Mouse (Mus musculus): Measurements from ENCODE around the gene Tll2. TPM values are rescaled to one million over a fixed set of nuclear protein-coding genes. Genes with fewer than 3 reads are reported as not detected.
A peak's percentile ranks its signal among the peaks of the same experiment; 100 is the strongest.

Gene Tll2
- polyA plus RNA-seq, 1 experiment from 2014 or later, result 0.18 TPM

GRCm38 (mm10) chr19:41208326-41208725 is 1.7 kb upstream of the Tll2 start:
- Histone ChIP-seq H3K9ac (ENCODE audit: low read length) (no peak overlapping the region), H3K4me3 (ENCODE audit: control insufficient read depth in 1 of 2, insufficient read depth in 1 of 2, low read depth in 1 of 2, low read length in 2 of 2) (no peak overlapping the region), H3K4me2 (ENCODE audit: low read length) (no peak overlapping the region), H3K36me3 (ENCODE audit: control insufficient read depth, insufficient read depth, low read length) (peaks cover 21% of the 10 kb centered on the region), H3K27ac (replicated peaks in 1 of 2; ENCODE audit: control insufficient read depth in 1 of 2, insufficient read depth in 1 of 2, low read depth in 2 of 2, low read length in 2 of 2) (no peak overlapping the region), H3K4me1 (ENCODE audit: control insufficient read depth in 2 of 2, insufficient read depth in 2 of 2, low read length in 2 of 2) (peaks cover 7 to 15% of the 10 kb centered on the region in 2 experiments), H3K9me3 (ENCODE audit: control insufficient read depth, low read length) (no peaks in the 10 kb centered on the region), H3K27me3 (ENCODE audit: control insufficient read depth, insufficient read depth, low read length) (peaks cover 36% of the 10 kb centered on the region)
- 23% methylated on average over 7 of the region's 7 CpGs for WGBS
- ATAC-seq (ENCODE audit: insufficient number of reproducible peaks, insufficient read depth, low FRiP score, low read depth), result no peak

- ATAC-seq (ENCODE audit: insufficient number of reproducible peaks, insufficient read depth, low FRiP score, low read depth), result no peak
- H3K27me3 ChIP-seq (ENCODE audit: control insufficient read depth, insufficient read depth, low read length), result peaks cover 39% of the 10 kb centered on the region
- WGBS, result under 1% methylated on average over 46 of the region's 46 CpGs
These were observed 409 bp downstream of the Tll2 start for GRCm38 (mm10) chr19:41206041-41206810.

GRCm38 (mm10) chr19:41204159-41205081 is 2.2 kb downstream of the Tll2 start:
- Histone ChIP-seq H3K9ac (ENCODE audit: low read length) (no peak overlapping the region), H3K27me3 (ENCODE audit: control insufficient read depth, insufficient read depth, low read length) (peaks cover 39% of the 10 kb centered on the region), H3K36me3 (ENCODE audit: control insufficient read depth, insufficient read depth, low read length) (no peaks in the 10 kb centered on the region), H3K4me2 (ENCODE audit: low read length) (no peak overlapping the region), H3K27ac (replicated peaks in 1 of 2; ENCODE audit: control insufficient read depth in 1 of 2, insufficient read depth in 1 of 2, low read depth in 2 of 2, low read length in 2 of 2) (no peak overlapping the region), H3K4me1 (ENCODE audit: control insufficient read depth in 2 of 2, insufficient read depth in 2 of 2, low read length in 2 of 2) (peaks cover 7 to 15% of the 10 kb centered on the region in 2 experiments), H3K9me3 (ENCODE audit: control insufficient read depth, low read length) (no peaks in the 10 kb centered on the region), H3K4me3 (ENCODE audit: control insufficient read depth in 1 of 2, insufficient read depth in 1 of 2, low read depth in 1 of 2, low read length in 2 of 2) (no peak overlapping the region)
- no peak for ATAC-seq (ENCODE audit: insufficient number of reproducible peaks, insufficient read depth, low FRiP score, low read depth)
- WGBS, result 59% methylated on average over 11 of the region's 11 CpGs

More at GRCm38 (mm10) chr19:41206041-41206810, 409 bp downstream of the Tll2 start:
- Histone ChIP-seq H3K4me3 (ENCODE audit: control insufficient read depth in 1 of 2, insufficient read depth in 1 of 2, low read depth in 1 of 2, low read length in 2 of 2) (peak overlapping the region; percentile 46 to 47), H3K4me2 (ENCODE audit: low read length) (peak overlapping the region; percentile 97), H3K9me3 (ENCODE audit: control insufficient read depth, low read length) (no peaks in the 10 kb centered on the region), H3K27ac (replicated peaks in 1 of 2; ENCODE audit: control insufficient read depth in 1 of 2, insufficient read depth in 1 of 2, low read depth in 2 of 2, low read length in 2 of 2) (no peak overlapping the region), H3K36me3 (ENCODE audit: control insufficient read depth, insufficient read depth, low read length) (peaks cover 9% of the 10 kb centered on the region), H3K9ac (ENCODE audit: low read length) (peak overlapping the region; percentile 65), H3K4me1 (ENCODE audit: control insufficient read depth in 2 of 2, insufficient read depth in 2 of 2, low read length in 2 of 2) (peaks cover 7 to 15% of the 10 kb centered on the region in 2 experiments)

DNA sequence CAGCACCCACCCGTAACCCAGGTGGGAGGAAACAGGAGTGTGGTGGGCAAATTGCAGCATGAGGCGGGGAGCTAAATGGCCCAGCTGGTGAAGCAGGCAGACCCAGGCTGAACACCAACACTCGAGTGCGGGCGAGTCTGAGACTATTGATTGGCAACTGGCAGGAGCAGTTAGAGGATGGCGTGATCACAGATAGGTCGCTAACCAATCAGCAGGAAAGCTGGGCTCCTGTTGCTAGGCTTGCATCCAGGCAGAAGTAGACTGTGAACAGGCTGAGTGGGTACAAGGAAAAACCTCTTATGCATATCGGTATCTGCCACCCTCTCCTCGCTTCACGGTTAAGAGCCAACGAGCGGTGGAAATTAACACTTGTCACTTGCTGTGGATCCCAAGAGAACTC is 9.0 kb downstream of the Tll2 start:
- Histone ChIP-seq H3K4me3 (ENCODE audit: control insufficient read depth in 1 of 2, insufficient read depth in 1 of 2, low read depth in 1 of 2, low read length in 2 of 2) (no peak overlapping the region), H3K27ac (replicated peaks in 1 of 2; ENCODE audit: control insufficient read depth in 1 of 2, insufficient read depth in 1 of 2, low read depth in 2 of 2, low read length in 2 of 2) (no peak overlapping the region), H3K4me1 (ENCODE audit: control insufficient read depth in 2 of 2, insufficient read depth in 2 of 2, low read length in 2 of 2) (no peaks in the 10 kb centered on the region), H3K36me3 (ENCODE audit: control insufficient read depth, insufficient read depth, low read length) (no peaks in the 10 kb centered on the region), H3K27me3 (ENCODE audit: control insufficient read depth, insufficient read depth, low read length) (no peaks in the 10 kb centered on the region), H3K9ac (ENCODE audit: low read length) (no peak overlapping the region), H3K9me3 (ENCODE audit: control insufficient read depth, low read length) (no peaks in the 10 kb centered on the region), H3K4me2 (ENCODE audit: low read length) (no peak overlapping the region)
- WGBS, result 69% methylated on average over 12 of the region's 12 CpGs
- no peak for ATAC-seq (ENCODE audit: insufficient number of reproducible peaks, insufficient read depth, low FRiP score, low read depth)

DNA sequence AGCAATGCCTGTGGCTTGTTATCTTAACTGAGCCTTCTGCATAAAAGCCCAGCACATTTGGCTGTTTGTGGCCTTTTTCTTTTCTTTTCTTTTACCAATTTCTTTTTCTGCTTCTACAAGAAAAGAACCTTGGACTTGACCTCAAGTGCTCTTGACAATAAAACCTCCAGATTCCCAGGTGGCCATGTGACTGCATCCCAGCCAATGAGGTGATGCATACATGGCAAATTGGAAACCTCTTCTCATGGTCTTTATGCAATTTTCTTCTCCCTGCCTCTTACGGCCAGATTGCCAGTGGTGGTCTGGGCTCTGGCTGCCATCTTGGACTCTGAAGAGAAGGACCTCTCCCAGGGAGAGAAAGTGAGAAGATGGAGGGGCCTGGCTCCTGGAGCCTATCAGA is 13.3 kb downstream of the Tll2 start:
- H3K4me1 ChIP-seq (ENCODE audit: control insufficient read depth in 2 of 2, insufficient read depth in 2 of 2, low read length in 2 of 2), result no peaks in the 10 kb centered on the region
- no peaks in the 10 kb centered on the region for H3K9me3 ChIP-seq (ENCODE audit: control insufficient read depth, low read length)
- no peak overlapping the region for H3K4me2 ChIP-seq (ENCODE audit: low read length)
- no peaks in the 10 kb centered on the region for H3K27me3 ChIP-seq (ENCODE audit: control insufficient read depth, insufficient read depth, low read length)
- no peak overlapping the region for H3K9ac ChIP-seq (ENCODE audit: low read length)
- H3K36me3 ChIP-seq (ENCODE audit: control insufficient read depth, insufficient read depth, low read length), result no peaks in the 10 kb centered on the region
- ATAC-seq (ENCODE audit: insufficient number of reproducible peaks, insufficient read depth, low FRiP score, low read depth), result no peak
- no peak overlapping the region for H3K27ac ChIP-seq (replicated peaks in 1 of 2; ENCODE audit: control insufficient read depth in 1 of 2, insufficient read depth in 1 of 2, low read depth in 2 of 2, low read length in 2 of 2)
- no peak overlapping the region for H3K4me3 ChIP-seq (ENCODE audit: control insufficient read depth in 1 of 2, insufficient read depth in 1 of 2, low read depth in 1 of 2, low read length in 2 of 2)
- WGBS, result 78% methylated on average over 1 of the region's 1 CpGs

GRCm38 (mm10) chr19:41192953-41193352 is 13.7 kb downstream of the Tll2 start:
- Histone ChIP-seq H3K36me3 (ENCODE audit: control insufficient read depth, insufficient read depth, low read length) (no peaks in the 10 kb centered on the region), H3K27me3 (ENCODE audit: control insufficient read depth, insufficient read depth, low read length) (no peaks in the 10 kb centered on the region), H3K4me1 (ENCODE audit: control insufficient read depth in 2 of 2, insufficient read depth in 2 of 2, low read length in 2 of 2) (no peaks in the 10 kb centered on the region), H3K27ac (replicated peaks in 1 of 2; ENCODE audit: control insufficient read depth in 1 of 2, insufficient read depth in 1 of 2, low read depth in 2 of 2, low read length in 2 of 2) (no peak overlapping the region), H3K4me2 (ENCODE audit: low read length) (no peak overlapping the region), H3K9me3 (ENCODE audit: control insufficient read depth, low read length) (no peaks in the 10 kb centered on the region), H3K9ac (ENCODE audit: low read length) (no peak overlapping the region), H3K4me3 (ENCODE audit: control insufficient read depth in 1 of 2, insufficient read depth in 1 of 2, low read depth in 1 of 2, low read length in 2 of 2) (no peak overlapping the region)
- no peak for ATAC-seq (ENCODE audit: insufficient number of reproducible peaks, insufficient read depth, low FRiP score, low read depth)
- WGBS, result 76% methylated on average over 4 of the region's 4 CpGs

DNA sequence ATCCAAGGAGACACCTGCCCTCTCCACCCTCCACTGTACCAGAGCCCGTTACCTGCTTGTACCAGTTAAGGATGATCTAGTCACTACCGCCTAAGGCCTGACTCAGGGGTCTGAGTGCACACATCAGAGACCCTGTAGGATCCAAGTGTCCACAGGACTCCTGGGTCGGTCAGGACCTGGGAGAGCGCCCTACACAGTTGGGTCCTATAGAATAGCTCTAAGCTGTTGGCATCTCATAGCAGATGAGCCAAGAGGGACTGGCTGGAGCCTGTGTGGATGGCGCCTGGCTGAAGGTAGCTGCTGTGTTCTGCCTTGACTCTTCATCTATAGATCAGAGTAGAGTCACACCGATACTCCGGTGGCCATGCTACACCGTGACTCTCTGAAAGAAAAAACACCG is 14.9 kb downstream of the Tll2 start:
- no peaks in the 10 kb centered on the region for H3K9me3 ChIP-seq (ENCODE audit: control insufficient read depth, low read length)
- no peaks in the 10 kb centered on the region for H3K36me3 ChIP-seq (ENCODE audit: control insufficient read depth, insufficient read depth, low read length)
- H3K27ac ChIP-seq (replicated peaks in 1 of 2; ENCODE audit: control insufficient read depth in 1 of 2, insufficient read depth in 1 of 2, low read depth in 2 of 2, low read length in 2 of 2), result no peak overlapping the region
- H3K27me3 ChIP-seq (ENCODE audit: control insufficient read depth, insufficient read depth, low read length), result no peaks in the 10 kb centered on the region
- H3K4me2 ChIP-seq (ENCODE audit: low read length), result no peak overlapping the region
- ATAC-seq (ENCODE audit: insufficient number of reproducible peaks, insufficient read depth, low FRiP score, low read depth), result no peak
- no peaks in the 10 kb centered on the region for H3K4me1 ChIP-seq (ENCODE audit: control insufficient read depth in 2 of 2, insufficient read depth in 2 of 2, low read length in 2 of 2)
- no peak overlapping the region for H3K9ac ChIP-seq (ENCODE audit: low read length)
- H3K4me3 ChIP-seq (ENCODE audit: control insufficient read depth in 1 of 2, insufficient read depth in 1 of 2, low read depth in 1 of 2, low read length in 2 of 2), result no peak overlapping the region
- 71% methylated on average over 9 of the region's 9 CpGs for WGBS
